Mouse (Mus musculus) heart, adult 2 months (tissue): Measurements from ENCODE around the gene Rab42.

Source experiments
- CTCF ChIP-seq: fragments of 200-600 bp; IDR thresholded peaks from 2 replicates; pipeline ENCODE4 v1.8.1; 2022; ENCODE audit warnings: antibody characterized with exemption, mild to moderate bottlenecking, moderate library complexity
- POLR2A ChIP-seq: fragments of 200-500 bp; IDR thresholded peaks from 2 replicates; pipeline ENCODE4 v1.6.1; 2011; ENCODE audit warnings: mild to moderate bottlenecking, low read depth, low read length, control low read depth; ENCODE audit not compliant: insufficient read depth

GRCm38 (mm10) chr4:132261514-132262357 lies 41.4 kb downstream of the Rab42 start, which contains the start of gene Gmeb1:
- TF ChIP-seq CTCF (no peak), POLR2A (peak; percentile 57; the same call in 1 of the 2 replicates)
